Mouse (Mus musculus): ENCODE measurements around the gene Atad1.
"Not testable (repeated sequence)": the region's sequence is repeated elsewhere in the genome, so short reads cannot be mapped to it uniquely, and the experiment has no call there.

The Atad1 gene

DNA sequence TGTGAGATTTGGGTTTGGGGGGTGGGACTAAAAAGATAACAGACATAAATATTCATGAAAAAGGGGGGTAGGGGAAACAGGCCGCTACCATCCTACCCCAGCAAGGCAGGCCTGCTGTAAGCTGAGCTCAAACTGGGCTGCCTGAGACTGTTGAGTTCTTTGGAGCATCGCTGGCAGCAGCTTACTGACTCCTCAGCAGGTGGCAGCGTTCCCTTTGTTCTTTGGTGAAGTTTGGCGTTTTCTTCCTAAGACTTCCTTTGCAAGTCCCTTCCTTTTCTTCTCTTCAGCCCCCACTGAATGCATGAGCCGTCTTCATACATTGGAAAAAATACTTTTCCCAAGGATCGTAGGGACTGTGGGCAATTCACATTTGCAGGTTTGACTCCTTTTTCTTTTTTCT, 9.8 kb upstream of the Atad1 start:
- no peak for DNase-seq (ENCODE audit: low read depth, low spot score)

DNA sequence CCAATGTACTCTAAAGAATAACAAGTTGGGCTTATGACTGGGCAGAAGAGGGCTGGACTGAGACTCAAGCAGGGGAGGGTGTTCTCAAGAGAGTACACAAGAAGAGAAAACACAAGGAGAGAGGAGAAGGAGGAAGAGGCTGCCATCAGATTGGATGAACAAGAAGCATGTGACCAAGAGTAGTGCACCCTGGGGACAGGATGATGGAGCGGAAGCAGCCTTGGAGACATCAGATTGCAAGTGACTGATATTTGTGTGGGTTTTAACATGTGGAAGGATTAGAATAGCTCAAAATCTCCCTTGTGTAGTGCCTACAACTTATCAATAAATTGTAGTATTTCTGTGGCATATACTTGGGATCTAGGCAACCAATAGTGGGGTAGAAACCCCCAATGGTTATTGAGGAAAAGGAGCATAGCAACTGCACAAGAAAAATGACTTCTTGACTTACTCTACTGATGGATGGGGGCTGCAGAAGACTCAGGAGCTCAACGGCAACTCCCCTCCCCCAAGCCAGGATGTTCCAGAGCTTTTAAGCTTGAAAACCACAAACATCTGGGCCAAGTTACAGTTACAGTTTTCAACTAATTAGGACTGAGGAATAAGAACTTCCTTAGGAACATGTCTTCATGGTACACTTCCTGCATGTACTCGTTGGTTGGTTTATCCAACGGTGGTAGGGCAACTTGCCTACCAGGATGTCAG, 1.2 kb upstream of the Atad1 start:
- no peak for DNase-seq (ENCODE audit: low read depth, low spot score)

DNA sequence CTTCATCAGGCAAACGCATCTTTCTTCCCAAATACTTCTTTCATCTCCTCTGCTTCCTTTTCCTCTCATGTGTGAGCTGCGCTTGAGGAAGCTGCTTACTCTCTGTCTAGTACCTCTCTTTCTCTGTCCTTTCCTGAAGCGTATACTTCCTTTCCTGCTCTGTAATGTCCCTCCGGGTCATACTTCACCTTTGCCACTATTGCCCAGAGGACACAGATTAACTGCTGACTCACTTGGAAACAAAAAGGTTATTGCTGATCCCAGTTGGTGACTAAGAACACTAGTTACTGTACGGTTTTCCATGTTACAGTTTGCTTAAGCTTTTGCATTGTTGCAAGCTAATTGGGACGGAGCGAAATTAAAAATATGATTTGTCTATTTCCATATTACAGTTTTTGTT, 1.7 kb downstream of the Atad1 start:
- no peak for DNase-seq (ENCODE audit: low read depth, low spot score)

DNA sequence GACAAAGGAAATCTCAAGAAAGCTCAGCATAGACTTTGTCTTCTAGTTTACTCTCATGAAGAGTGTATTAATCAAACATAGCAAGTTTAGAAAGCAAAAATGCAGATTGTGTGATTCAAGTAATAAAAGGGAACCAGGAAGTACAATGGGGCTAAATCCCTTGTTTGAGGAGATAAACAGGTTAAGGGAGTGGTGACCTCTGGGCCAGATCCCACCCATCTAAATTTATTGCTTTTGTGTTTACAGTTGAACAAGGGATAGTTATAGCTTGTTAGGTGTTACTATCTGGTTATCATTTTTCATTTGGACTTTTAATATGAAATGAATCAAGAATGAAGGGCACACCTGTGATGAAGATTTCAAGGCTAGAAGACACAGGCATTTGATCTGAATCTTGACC, 6.7 kb downstream of the Atad1 start:
- DNase-seq (ENCODE audit: low read depth, low spot score), result no peak

DNA sequence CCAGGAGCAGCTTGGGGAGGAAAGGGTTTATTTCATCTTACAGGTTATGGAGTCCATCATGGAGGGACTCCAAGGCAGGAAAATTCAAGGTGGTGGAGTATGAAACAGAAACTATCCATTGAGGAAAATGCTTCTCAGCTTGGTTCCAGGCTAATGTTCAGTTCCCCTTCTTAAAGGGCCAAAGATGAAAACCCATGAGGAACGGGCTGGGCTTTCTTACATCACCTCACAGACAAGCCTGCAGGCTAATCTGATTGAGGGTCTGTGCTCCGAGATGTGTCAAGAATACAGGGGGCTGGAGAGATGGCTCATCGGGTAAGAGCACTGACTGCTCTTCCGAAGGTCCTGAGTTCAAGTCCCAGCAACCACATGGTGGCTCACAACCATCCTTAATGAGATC, 9.8 kb downstream of the Atad1 start:
- DNase-seq (ENCODE audit: low read depth, low spot score), result no peak

DNA sequence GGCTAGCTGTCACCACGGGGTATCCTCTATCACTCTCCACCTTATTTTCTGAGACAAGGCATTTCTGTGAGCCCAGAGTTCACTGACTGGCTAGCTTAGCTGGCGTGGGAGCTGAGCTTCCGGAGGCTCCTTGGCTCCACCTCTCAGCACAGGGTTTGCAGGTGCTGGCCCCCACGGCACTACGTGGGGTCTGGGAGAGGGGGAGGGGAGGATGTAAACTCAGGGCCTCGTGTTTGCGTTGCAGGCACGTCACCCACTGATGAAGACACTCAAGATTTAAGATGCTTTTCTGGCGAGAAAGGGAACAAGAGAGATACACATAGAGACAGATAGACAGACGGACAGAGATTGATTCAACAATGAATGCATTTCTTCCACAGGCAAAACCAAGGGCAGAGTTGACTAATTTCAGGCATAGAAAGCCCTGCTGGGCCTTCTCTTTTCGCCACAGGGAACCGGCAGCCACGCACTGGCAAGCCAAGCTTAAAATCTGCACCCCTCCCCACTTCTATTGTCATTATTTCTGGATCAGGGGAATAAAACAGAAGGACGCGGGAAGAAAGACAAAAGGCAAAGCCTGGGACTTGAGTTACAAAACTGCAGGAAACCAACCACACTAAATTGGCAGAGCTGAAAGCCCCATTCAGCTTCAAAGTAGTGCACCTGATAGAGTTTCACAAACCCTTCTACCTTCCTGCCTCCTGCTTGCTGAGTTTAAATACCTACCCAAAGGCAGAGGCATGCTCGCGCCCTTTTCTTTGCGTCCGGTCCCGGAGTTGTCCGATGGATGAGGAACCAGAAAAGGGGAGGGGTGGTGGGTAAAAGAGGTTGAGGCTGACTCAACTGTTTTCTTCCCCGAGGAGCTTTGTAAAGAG, 12.9 kb downstream of the Atad1 start:
- DNase-seq (ENCODE audit: low read depth, low spot score), result no peak

DNA sequence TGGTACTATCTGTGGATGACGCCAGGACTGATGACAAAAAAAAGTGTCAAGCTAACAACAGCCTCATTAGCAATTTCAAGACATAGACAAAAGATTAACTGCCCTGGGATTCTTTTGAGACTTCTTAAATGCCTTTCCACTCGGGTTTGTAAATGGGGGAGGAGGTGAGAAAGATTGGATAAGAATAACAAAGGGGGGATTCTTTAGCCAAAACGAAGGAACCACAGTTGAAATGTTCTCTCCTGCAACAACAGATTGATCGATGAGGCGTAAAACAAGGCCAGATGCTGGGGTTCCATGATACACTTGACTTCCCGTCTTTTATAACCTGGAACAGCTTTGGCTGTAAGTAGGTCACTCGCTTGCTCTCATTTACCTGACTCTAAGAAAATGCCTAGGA, 15.8 kb downstream of the Atad1 start:
- DNase-seq (ENCODE audit: low read depth, low spot score), result no peak

DNA sequence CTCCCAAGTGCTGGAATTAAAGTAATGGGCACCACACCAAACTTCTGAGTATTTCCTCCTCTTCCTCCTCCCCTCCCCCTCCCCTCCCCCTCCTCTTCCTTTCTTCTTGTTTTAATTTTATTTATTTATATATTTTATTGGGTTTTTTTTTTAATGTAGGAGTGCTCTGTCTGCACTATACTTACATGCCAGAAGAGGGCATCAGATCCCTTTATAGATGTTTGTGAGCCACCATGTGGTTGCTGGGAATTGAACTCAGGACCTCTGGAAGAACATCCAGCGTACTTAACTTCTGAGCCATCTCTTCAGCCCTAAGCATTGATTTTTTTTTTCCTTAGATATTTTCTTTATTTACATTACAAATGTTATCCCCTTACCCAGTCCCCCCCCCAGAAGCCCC, 19.3 kb downstream of the Atad1 start:
- DNase-seq (ENCODE audit: low read depth, low spot score), result no peak

DNA sequence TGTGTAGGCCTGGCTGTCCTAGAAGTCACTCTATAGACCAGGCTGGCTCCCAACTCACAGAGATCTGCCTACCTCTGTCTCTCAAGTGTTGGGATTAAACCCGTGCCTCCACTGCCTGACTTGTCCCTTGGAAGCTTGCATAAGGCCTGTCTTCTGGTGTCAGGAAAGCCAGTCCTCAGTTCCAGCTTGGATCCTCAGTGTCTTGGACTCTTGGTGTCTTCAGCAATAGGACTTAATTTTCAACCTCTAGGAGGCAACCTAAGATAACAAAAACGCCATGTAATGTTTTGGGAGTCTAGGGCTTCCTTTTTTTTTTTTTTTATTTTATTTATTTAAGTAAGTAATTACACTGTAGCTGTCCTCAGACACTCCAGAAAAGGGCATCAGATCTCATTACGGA, 22.0 kb downstream of the Atad1 start:
- no peak for DNase-seq (ENCODE audit: low read depth, low spot score)

DNA sequence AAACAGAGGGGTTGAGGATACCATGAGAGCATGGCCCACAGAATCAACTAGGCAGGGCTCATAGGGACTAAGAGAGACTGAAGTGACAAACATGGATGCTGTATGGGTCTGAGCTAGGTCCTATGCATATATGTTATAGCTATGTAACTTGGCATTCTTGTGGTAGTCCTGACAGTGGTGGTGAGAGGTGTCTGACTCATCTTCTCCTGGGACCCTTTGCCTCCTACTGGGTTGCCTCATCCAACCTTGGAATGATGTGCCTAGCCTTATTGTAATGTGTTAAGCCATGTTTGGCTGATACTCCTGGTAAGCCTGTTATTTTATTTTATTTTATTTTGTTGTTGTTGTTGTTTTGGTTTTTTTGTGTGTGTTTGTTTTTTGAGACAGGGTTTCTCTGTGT, 23.9 kb downstream of the Atad1 start:
- DNase-seq (ENCODE audit: low read depth, low spot score), result no peak

DNA sequence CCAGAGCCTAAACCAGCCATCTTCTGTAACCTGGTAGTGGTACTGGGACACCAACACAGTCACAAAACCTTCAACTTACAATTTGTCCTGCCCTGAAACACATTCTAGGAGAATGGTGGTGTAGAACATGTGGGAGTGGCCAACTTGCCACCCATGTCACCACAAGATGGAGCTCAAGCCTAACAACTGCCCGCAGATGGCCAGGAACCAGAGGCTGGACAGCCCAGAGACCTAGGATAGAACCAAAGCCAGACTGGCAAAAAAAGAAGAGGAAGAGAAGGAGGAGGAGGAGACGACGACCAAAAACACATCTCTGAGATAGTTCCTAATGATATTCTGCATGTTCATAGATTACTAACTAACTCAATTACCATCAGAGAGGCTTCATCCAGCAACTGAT, 24.4 kb downstream of the Atad1 start:
- DNase-seq (ENCODE audit: low read depth, low spot score), result peak; percentile 60

DNA sequence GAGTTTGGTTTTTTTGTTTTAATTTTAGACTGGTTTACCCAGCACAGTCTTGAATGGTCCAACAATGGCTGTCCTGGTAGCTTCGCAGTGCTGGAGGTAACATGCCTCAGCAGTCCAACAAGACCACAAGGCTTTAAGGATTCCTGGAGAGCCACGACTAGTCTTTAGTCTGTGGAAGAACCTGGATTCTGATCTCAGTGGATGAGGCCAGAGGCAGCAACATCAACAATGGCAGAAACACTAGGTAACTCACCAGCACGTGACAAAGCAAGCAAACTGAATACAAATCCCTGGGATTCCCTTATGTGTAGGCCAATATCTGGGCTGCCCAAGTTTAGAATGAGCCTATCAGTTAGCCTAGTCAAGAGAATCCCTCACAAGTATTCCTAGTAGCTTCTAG, 26.1 kb downstream of the Atad1 start:
- DNase-seq (ENCODE audit: low read depth, low spot score), result no peak

DNA sequence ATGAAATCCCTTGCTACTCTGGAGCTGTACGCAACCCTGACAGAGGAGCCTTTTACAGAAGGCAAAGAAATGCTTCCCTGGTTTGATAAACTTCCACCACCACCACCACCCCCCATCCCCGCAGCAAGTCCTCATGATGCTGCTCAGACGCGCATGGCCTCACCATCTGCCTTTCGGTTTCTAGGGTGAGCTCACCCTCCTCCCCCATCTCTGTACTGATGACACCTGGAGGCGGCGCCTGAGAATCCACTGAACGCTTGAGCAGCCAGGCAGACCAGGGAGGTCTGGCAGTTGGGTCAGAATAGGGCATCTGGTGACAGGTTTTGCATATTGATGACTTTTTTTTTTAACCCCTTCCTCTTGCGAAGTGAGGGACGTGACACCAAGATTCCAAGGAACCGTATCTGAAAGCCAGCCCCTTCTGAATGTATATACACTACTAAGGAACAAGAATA, 27.0 kb downstream of the Atad1 start:
- DNase-seq (ENCODE audit: low read depth, low spot score), result peak; percentile 59

DNA sequence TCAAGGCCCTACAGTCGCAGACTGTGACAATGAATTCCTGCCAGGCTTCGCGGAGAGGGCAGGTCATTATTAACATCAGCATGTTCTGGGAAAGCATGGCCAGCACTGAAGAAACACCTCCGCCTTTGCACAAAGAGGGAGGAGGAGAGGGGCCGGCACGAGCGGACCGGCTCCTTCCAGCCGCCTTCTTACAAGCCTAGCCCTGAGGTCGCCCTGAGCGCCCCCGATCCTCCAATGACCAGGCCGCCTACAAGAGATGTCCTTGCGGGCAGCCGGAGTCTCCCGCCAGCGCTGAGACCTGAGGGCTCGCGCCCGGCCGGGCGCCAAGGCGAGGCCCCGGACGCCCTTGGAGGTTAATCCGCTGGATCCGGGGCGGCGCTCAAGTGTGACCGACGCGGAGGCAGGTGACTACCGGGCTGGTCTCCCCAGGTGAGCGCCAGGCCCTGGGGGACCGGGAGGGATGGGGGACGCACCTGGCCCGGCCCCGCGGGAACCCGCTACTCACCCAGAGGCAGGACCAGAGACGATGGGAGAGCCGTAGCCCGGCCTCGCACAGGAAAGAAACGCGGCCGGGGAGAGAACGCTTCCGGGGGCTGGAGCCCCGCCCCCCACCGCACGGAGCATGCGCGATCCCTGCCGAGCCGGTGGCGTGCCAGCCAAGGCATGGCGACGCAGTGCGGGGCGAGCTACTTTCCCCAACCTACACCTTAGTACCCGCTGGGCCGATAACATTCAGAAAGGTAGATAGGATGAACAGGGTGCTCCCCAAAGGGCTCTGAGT, 27.6 kb downstream of the Atad1 start:
- DNase-seq (ENCODE audit: low read depth, low spot score), result peak; percentile 76

DNA sequence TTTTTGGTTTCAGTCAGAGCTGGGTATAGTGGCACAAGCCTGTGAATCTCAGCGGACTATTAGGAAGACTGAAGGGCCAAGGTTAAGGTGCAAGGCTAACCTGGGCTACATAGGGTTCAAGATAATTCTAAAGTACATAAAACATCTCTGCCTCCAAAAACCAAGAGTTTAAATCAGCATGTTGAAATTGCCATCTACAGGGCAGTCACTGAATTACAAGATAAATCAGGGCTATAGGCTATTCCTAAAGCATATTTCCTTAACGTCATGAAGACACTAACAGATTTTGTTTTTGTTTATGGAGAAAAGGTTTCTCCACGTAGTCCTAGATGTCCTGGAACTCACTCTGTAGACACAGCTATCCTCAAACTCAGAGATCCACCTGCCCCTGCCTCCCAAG, 29.3 kb downstream of the Atad1 start:
- no peak for DNase-seq (ENCODE audit: low read depth, low spot score)

DNA sequence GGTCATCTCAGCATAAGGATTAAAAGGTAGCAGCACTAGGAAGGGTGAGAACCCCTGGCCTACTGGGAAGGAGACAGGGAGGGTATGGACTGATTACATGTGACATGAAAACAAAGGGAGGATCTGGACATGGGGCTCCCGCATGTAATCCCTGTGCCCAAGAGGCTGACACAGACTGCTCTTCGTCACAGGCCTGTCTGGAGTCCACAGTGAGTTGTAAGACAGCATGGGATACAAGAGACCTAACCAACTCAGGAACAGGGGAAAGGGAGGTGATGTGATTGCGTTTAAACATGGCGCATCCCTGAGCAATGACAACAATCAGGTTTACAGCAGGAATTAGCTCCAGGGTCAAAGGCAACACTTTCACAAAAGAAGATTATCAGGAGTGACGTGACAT, 30.6 kb downstream of the Atad1 start:
- no peak for DNase-seq (ENCODE audit: low read depth, low spot score)

DNA sequence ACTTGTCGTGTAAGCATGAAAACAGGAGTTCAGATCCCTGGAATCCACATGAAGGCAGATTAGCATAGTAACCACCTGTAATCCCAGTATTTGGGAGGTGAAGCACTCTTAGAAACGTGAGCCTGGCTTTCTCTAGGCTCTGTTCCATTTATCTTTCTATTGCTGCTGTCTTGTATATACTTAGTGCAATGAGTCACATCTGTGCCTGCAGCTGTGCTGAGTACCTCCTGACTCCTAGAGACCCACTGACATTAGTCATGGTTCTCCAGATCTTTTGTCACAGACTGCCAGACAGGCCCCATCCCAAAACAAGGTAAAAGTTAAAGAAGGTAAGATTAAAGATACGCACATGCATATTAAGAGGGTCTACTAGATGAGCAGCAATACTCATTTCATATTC, 37.4 kb downstream of the Atad1 start:
- DNase-seq (ENCODE audit: low read depth, low spot score), result no peak

DNA sequence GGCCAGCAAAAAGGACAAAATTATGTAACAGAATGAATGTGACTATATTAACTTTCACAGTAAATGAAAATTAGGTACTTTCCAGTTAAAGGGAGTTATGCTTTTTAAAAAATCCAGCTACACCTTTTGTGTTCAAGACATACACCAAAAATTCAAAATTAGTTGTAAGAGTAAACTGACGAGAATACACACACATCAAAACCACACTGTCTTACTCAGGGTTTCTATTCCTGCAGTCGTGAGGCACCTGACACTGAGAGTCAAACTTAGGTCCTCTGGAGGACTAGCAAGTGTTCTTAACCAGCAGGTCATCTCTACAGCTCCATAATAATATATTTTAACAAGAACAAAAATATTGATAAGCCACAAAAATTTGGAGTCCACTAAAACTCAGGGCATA, 42.9 kb downstream of the Atad1 start:
- no peak for DNase-seq (ENCODE audit: low read depth, low spot score)

DNA sequence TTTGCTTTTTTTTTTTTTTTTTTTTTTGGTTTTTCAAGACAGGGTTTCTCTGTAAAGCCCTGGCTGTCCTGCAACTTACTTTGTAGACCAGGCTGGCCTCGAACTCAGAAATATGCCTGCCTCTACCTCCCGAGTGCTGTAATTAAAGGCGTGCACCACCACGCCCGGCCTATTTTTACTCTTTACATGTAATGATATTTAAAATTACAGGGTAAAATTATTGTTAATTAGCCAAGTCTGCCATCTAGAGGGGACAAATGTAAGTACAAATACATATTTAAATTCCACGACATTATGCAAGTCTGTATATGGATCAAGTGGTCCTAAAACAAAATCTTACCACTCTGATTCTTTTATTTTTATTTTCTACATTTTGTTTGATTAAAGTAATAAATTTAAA, 49.9 kb downstream of the Atad1 start:
- no peak for DNase-seq (ENCODE audit: low read depth, low spot score)

DNA sequence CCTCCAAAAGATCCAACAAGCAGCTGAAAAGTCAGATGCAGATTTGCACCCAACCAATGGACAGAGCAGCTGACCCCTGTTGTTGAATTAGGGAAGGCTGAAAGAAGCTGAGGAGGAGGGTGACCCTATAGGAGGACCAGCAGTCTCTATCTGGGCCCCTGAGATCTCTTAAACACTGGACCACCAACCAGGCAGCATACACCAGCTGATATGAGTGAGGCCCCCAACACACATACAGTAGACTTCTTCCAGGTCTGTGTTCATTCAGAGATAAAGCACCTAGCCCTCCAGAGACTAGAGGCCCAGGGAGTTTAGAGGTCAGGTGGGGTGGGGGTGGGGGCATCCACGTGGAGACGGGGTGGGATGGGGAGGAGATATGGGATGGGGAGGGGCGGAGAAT, 51.4 kb downstream of the Atad1 start:
- DNase-seq (ENCODE audit: low read depth, low spot score), result not testable (repeated sequence)

DNA sequence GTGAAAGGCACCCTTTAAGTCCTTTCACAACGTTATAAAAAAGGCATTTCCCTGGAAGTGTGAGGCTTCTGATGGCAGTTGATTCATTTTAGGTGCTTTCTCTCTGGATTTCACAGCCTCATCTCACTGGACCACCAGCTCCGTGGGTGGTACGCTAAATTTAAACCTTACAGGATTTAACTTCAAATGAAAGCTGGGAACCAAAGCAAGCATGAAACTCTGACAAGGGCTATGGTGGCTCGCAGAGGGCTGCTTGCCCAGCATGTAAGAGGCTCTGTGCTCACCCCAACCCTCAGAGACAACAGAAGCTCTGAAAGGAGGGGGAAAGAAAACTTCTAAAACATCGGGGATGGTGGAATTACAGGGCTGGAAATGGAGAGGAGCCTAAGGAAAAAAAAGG, 51.9 kb downstream of the Atad1 start:
- DNase-seq (ENCODE audit: low read depth, low spot score), result no peak

DNA sequence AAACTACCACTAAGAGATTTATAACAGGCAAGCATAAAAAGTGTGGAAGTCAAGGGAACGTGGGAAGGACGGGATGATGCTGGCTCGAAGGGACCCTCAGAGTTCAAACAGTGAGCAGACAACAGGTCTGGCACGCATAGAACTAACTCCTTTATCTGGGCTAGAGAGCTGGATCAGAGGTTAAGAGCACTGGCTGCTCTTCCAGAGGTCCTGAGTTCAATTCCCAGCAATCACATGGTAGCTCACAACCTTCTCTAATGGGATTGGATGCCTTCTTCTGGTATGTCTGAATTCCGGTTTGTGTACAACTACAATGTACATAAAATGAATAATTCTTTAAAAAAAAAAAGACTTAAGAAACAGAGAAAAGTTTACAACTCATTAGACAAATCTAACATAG, 56.5 kb downstream of the Atad1 start:
- no peak for DNase-seq (ENCODE audit: low read depth, low spot score)

Measured in embryo, embryonic 11.5 days (tissue).